Mouse (Mus musculus): ENCODE results near the gene Pttg1. TPM values are rescaled to one million over a fixed set of nuclear protein-coding genes. Genes with fewer than 3 reads are reported as not detected.

Gene Pttg1
- polyA plus RNA-seq, 1 experiment from 2014 or later = 56.9 TPM

DNA sequence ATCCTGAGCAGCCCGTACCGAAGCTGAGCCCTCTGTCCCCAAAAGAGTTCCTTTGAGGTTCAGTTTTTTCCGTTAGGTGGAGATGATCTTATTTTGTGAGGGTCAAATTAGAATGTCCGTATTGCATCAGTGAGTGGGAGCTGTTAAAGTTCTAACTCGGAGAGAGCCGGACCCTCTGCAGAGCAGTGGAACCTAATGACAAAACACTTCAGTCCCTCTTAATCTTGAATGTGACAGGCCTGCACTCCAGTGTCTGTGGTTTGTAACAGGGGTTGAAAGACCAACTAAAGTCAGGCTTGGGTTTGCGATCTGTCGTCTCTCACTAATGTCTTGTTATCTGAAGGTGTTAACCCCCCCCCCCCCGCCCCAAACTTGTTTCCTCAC lies 8.0 kb upstream of the Pttg1 start:
- Histone ChIP-seq H3K36me3 (peaks cover 18% of the 10 kb centered on the region), H3K4me3 (peak overlapping the region; percentile 91), H3K4me1 (replicated peaks) (peaks cover 12% of the 10 kb centered on the region), H3K27me3 (no peaks in the 10 kb centered on the region), H3K9ac (peak overlapping the region; percentile 85), H3K9me3 (no peaks in the 10 kb centered on the region), H3K27ac (peak overlapping the region; percentile 44; the same call in 1 of the 2 replicates), H3K4me2 (peak overlapping the region; percentile 81)
- ATAC-seq (ENCODE audit: low FRiP score) = peak; percentile 44; the same call in 1 of the 2 replicates
- WGBS = 7% methylated on average over 9 of the region's 9 CpGs

DNA sequence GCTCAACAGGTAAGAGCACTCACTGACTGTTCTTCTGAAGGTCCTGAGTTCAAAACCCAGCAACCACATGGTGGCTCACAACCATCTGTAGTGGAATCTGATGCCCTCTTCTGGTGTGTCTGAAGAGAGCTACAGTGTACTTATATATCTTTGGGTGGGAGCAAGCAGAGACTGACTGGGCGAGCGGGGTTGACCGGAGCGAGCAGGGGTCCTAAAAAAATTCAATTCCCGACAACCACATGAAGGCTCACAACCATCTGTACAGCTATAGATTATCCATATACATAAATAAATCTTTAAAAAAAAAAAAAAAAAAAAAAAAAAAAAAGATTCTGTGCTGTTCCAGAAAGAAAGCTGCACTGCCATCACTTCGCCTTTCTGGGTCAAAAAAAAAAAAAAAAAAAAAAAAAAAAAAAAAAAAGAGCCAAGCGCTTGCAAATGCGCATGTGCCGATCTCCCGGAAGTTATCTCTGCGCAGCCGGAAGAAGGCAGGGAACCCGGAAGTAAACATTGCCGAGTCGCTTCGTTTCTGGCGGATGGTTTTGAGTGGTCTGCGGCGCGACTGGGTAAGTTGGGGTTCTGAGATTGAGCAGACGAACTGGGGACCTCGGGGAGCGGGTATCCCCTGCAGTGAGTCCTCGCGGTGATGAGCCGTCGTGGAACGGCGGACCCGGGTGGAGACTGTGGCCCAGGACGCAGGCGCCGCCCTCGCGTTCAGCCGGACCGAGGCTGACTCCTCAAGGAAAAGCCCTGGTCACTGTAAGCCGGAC lies 7.4 kb upstream of the Pttg1 start, which contains the start of gene Slu7:
Gene Slu7 (plus strand): TSS at position 491 of the 770 bp plus-strand sequence.
- peaks cover 12% of the 10 kb centered on the region for H3K36me3 ChIP-seq
- 9% methylated on average over 38 of the region's 38 CpGs for WGBS
- H3K4me2 ChIP-seq = peak within 1 kb of the TSS; percentile 81
- peak within 1 kb of the TSS; percentile 85 for H3K9ac ChIP-seq
- peak within 1 kb of the TSS; percentile 91 for H3K4me3 ChIP-seq
- ATAC-seq (ENCODE audit: low FRiP score) = peak; percentile 88
- H3K27ac ChIP-seq = peak within 1 kb of the TSS; percentile 44; the same call in 1 of the 2 replicates
- H3K27me3 ChIP-seq = no peaks in the 10 kb centered on the region
- H3K4me1 ChIP-seq (replicated peaks) = peaks cover 12% of the 10 kb centered on the region
- no peaks in the 10 kb centered on the region for H3K9me3 ChIP-seq

DNA sequence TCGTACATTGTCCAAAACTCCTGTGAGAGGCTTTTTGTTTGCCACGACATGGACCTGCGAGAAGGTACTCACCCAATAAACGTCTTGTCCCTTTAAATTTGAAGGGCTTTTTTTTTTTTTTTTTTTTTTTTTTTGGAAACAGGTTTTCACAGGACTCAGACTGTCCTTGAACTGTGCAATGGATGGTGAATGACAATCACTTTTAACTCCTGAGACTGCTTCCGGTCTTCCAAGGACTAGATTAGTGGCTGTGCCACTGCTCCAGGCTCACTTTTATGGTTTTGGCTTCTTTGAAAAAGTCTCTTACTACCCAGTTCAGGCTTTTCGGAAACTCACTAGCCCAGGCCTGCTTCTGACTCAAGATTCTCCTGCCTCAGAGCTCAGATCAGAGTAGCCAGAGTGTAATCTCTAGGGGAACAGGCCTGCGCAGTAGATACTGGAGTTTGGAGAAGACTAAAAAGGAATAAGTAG lies 398 bp upstream of the Pttg1 start:
- no peak overlapping the region for H3K9ac ChIP-seq
- ATAC-seq (ENCODE audit: low FRiP score) = 0 out of 2 replicates have a peak, but pooled peaks have one; percentile 68
- peak overlapping the region; percentile 51 for H3K4me3 ChIP-seq
- WGBS = 24% methylated on average over 7 of the region's 7 CpGs
- H3K27me3 ChIP-seq = no peaks in the 10 kb centered on the region
- H3K36me3 ChIP-seq = no peaks in the 10 kb centered on the region
- peak overlapping the region; percentile 66 for H3K4me2 ChIP-seq
- H3K27ac ChIP-seq = no peak overlapping the region
- H3K4me1 ChIP-seq (replicated peaks) = peaks cover 9% of the 10 kb centered on the region
- no peaks in the 10 kb centered on the region for H3K9me3 ChIP-seq

DNA sequence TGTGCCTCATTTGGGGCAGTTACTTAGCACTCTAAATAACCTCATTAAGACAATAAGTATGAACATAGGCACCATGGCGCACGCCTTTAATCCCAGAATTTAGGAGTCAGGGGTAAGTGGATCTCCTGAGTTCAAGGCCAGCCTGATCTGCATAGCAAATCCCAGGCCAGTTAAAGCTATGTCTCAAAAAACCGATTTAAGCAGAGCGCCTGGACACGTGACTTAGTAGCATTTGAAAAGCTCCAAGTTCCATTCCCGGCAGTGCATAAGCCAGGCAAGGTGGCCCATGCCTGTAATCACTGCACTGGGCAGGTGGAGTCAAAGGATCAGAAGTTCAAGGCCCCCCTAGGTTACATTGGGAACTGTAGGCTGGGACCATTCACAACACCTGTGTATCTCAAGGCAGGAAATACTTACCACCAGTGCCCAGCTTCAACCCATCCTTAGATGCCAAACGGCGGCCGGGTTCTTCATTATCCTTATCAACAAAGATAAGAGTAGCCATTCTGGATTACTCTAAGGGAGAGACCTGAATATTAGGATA lies 813 bp downstream of the Pttg1 start:
- Histone ChIP-seq H3K27ac (no peak overlapping the region), H3K4me1 (replicated peaks) (peaks cover 9% of the 10 kb centered on the region), H3K27me3 (no peaks in the 10 kb centered on the region), H3K9ac (peak overlapping the region; percentile 68), H3K9me3 (no peaks in the 10 kb centered on the region), H3K4me3 (0 out of 2 replicates have a peak overlapping the region, but pooled peaks have one; percentile 51), H3K4me2 (peak overlapping the region; percentile 66), H3K36me3 (0 out of 2 replicates have a peak, but pooled peaks cover 4% of the 10 kb centered on the region)
- peak; percentile 22; the same call in 1 of the 2 replicates for ATAC-seq (ENCODE audit: low FRiP score)
- WGBS = 95% methylated on average over 9 of the region's 9 CpGs

DNA sequence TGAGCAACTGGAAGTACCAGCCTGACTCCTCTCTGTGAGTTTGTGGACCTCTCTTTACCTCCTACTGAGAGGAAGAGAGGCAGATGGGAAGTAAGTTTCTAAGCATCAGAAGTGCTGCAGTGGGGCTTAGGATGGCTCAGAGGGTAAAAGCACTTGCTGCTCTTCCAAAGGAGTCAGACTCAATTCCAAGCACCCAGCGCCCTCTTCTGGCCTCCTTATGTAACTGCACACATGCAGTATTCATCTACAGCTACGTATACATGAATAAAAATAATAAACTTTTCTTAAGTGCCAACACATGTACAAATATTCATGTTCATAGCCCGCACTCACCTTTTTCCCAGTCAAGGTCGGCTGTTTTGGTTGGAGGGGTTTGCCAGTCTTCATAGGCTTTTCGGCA lies 1.7 kb downstream of the Pttg1 start:
- Histone ChIP-seq H3K4me2 (no peak overlapping the region), H3K27me3 (no peaks in the 10 kb centered on the region), H3K4me1 (replicated peaks) (peaks cover 9% of the 10 kb centered on the region), H3K27ac (no peak overlapping the region), H3K36me3 (0 out of 2 replicates have a peak, but pooled peaks cover 4% of the 10 kb centered on the region), H3K4me3 (no peak overlapping the region), H3K9ac (no peak overlapping the region), H3K9me3 (no peaks in the 10 kb centered on the region)
- WGBS = 72% methylated on average over 5 of the region's 5 CpGs
- ATAC-seq (ENCODE audit: low FRiP score) = no peak

DNA sequence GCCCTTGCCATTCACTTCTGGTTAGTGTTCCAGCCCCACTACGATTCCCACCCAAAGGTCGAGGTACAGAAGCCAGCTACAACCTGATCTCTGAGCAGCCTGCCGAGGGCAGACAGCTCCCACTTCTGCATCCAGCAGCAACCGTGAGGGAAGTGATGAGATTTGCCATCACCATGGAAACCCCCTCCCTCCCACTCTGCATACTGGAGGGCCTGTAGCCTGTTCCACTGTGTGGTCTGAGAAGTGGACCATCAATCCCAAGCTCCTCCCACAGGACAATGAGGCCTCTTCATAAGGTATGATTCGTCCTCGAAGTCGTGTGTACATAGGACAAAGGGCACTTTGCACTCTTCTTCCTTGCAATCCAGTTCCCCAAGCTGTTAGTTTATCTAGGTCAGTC lies 8.8 kb downstream of the Pttg1 start:
- Histone ChIP-seq H3K27me3 (no peaks in the 10 kb centered on the region), H3K4me1 (replicated peaks) (peaks cover 5% of the 10 kb centered on the region), H3K9me3 (no peaks in the 10 kb centered on the region), H3K4me2 (no peak overlapping the region), H3K36me3 (0 out of 2 replicates have a peak, but pooled peaks cover 4% of the 10 kb centered on the region), H3K9ac (no peak overlapping the region), H3K4me3 (no peak overlapping the region), H3K27ac (no peak overlapping the region)
- 35% methylated on average over 7 of the region's 7 CpGs for WGBS
- no peak for ATAC-seq (ENCODE audit: low FRiP score)

DNA sequence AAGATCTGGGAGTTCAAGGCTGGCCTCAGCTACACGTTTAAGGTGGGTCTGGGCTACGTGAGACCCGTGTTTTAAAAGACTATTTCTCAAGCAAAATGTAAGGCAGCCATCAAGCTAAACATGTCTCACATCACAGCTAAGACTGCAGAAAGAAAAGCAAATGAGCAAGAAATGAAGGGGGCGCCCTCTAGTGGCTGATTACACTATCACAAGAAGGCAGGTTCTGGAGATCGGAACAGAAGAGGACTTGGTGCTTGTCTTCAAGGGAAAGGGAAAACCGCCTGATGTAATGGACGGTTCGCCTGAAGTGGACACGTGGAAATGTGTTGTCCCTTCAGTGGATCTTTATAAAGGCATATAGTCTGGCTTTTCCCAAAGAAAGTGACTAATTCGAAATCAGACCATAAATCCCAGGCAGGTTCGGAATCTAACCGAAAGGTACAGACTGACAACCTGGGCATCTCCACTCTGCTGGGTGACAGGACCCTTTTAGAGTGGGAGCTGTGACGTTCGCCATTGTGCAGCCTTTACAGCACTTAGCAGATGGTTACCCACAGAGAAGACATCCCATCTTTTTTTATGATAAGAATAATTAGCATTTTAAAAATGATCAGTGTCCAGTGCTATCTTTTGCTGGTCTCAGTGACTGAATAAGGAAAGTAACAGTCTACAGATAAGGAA lies 13.1 kb downstream of the Pttg1 start:
- WGBS = 29% methylated on average over 14 of the region's 14 CpGs
- peaks cover 5% of the 10 kb centered on the region for H3K4me1 ChIP-seq (replicated peaks)
- H3K27ac ChIP-seq = no peak overlapping the region
- ATAC-seq (ENCODE audit: low FRiP score) = peak; percentile 46
- H3K36me3 ChIP-seq = no peaks in the 10 kb centered on the region
- H3K4me3 ChIP-seq = no peak overlapping the region
- H3K27me3 ChIP-seq = no peaks in the 10 kb centered on the region
- no peak overlapping the region for H3K4me2 ChIP-seq
- no peak overlapping the region for H3K9ac ChIP-seq
- H3K9me3 ChIP-seq = no peaks in the 10 kb centered on the region

DNA sequence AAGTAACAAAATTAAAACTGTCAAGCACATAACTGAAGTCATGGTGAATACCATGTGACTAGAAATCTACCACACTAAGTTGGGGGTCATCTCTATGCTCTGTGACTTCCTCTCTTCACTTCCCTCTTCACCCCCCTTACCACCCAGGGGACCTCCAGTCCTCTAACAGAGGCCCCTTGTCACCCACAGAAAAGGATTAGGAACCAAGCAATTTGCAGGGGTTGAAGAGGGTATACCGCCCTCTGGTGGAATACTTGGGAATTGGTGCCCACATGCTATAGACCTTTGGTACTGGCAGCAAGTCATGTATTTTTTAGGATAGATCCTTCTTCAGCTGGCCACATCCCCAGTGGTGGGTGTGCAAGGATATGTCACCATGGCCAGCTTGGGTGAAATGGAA lies 14.6 kb downstream of the Pttg1 start:
- ATAC-seq (ENCODE audit: low FRiP score) = no peak
- no peak overlapping the region for H3K9ac ChIP-seq
- WGBS = 3% methylated on average over 1 of the region's 1 CpGs
- no peaks in the 10 kb centered on the region for H3K27me3 ChIP-seq
- H3K4me3 ChIP-seq = no peak overlapping the region
- no peak overlapping the region for H3K27ac ChIP-seq
- H3K4me1 ChIP-seq (replicated peaks) = no peaks in the 10 kb centered on the region
- H3K9me3 ChIP-seq = no peaks in the 10 kb centered on the region
- H3K36me3 ChIP-seq = no peaks in the 10 kb centered on the region
- H3K4me2 ChIP-seq = no peak overlapping the region

DNA sequence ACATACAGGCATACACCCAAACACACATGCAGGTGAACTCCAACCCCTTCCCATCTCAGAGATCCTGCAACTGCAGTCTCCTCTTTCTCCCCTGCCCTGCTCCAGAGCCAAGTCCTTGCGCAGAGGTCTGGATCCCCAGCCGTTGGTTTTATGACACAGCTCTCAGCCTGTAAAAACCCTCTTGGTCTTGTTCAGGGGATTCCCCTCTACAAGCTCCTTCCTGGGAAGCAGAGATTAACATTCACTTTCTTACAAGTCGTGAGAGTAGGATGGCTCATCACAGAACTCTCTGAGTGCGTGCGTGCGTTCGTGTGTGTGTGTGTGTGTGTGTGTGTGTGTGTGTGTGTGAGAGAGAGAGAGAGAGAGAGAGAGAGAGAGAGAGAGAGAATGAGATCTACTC lies 15.8 kb downstream of the Pttg1 start:
- Histone ChIP-seq H3K9me3 (no peaks in the 10 kb centered on the region), H3K9ac (no peak overlapping the region), H3K4me1 (replicated peaks) (no peaks in the 10 kb centered on the region), H3K36me3 (no peaks in the 10 kb centered on the region), H3K27ac (no peak overlapping the region), H3K4me3 (no peak overlapping the region), H3K27me3 (no peaks in the 10 kb centered on the region), H3K4me2 (no peak overlapping the region)
- WGBS = 79% methylated on average over 7 of the region's 7 CpGs
- no peak for ATAC-seq (ENCODE audit: low FRiP score)

DNA sequence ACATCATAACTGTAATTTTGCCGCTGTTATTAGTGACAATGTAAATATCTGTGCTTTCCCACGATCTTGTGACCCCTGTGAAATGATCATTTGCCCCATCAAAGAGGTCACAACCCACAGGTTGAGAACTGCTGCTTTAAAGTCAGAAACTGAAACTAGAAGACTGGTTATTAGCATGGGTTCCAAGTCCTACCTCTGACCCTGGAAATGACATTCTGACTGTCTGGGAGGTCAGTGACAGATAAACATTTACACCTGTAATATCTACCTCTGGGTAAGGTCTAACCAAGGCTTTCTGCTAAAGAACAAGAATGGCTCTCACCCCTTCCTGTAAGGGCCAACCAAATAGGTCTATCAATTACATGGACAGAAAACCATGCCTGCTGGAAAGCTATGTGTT lies 17.2 kb downstream of the Pttg1 start:
- Histone ChIP-seq H3K27ac (no peak overlapping the region), H3K4me1 (replicated peaks) (no peaks in the 10 kb centered on the region), H3K9ac (no peak overlapping the region), H3K4me3 (no peak overlapping the region), H3K4me2 (no peak overlapping the region), H3K36me3 (no peaks in the 10 kb centered on the region), H3K9me3 (peaks cover 7% of the 10 kb centered on the region), H3K27me3 (no peaks in the 10 kb centered on the region)
- ATAC-seq (ENCODE audit: low FRiP score) = no peak
- WGBS = 80% methylated on average over 2 of the region's 2 CpGs

DNA sequence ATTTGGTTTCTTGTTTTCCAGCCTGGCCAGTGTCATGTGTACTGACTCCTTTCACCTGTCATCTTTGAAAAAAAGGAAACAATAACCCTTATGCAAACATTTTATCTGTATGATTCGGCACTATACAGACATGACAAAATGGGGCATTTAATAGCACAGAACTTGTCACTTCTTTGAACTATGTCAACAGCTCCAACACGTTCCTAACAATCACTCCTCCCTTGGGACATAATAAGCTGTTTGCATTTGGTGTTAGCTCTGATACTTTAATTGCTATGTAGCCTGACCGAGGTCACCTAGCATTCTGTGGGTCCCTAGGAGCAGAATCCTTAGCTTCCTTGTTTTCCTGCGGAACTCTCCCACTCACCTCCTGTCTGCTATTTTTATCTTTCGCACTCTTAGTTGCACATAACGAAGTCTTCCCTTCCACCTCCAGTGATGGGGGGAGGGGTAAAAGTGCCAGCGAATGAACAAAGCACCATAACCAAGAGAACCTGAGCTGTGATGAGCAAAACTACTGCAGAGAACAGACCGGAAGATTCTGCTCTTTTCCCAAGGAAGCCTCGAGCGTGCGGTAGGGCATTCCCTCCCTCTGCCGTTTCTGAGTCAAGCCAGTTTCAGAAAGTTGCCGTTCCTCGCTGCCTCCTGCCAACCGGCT lies 21.8 kb downstream of the Pttg1 start:
- Histone ChIP-seq H3K4me2 (no peak overlapping the region), H3K36me3 (no peaks in the 10 kb centered on the region), H3K9ac (no peak overlapping the region), H3K9me3 (peaks cover 7% of the 10 kb centered on the region), H3K4me1 (replicated peaks) (no peaks in the 10 kb centered on the region), H3K4me3 (no peak overlapping the region), H3K27me3 (no peaks in the 10 kb centered on the region), H3K27ac (no peak overlapping the region)
- WGBS = 89% methylated on average over 15 of the region's 15 CpGs
- no peak for ATAC-seq (ENCODE audit: low FRiP score)

DNA sequence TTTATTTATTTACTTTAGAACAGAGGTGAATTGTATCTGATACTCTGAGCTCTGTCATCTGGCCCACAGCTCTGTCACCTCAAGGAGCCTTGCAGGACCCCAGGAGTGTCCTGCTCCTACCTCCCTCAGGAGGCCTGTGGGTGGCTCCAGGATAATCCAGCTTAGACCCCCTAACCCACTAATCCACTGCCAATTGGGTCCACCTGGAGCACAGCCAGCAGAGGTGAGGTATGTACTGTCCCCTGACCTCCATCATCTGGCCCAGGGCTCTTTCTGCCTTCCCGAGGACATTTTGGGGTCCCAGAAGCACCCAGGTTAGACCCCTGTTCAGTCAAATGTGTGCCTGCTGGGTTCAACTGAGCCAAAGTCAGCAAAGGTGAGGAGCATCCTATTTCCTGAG lies 25.9 kb downstream of the Pttg1 start:
- no peak overlapping the region for H3K27ac ChIP-seq

More for the DNA sequence above, 25.9 kb downstream of the Pttg1 start:
- Histone ChIP-seq H3K36me3 (no peaks in the 10 kb centered on the region), H3K9ac (no peak overlapping the region), H3K27me3 (no peaks in the 10 kb centered on the region), H3K4me2 (no peak overlapping the region), H3K4me1 (replicated peaks) (no peaks in the 10 kb centered on the region), H3K4me3 (no peak overlapping the region), H3K9me3 (peaks cover 7% of the 10 kb centered on the region)
- ATAC-seq (ENCODE audit: low FRiP score) = no peak
- WGBS = 100% methylated on average over 1 of the region's 1 CpGs
